Mouse (Mus musculus) MEL (cell line): ENCODE results near the gene Armc10. TPM values are rescaled to one million over a fixed set of nuclear protein-coding genes. Genes with fewer than 3 reads are reported as not detected.
"Not testable (repeated sequence)": the region's sequence is repeated elsewhere in the genome, so short reads cannot be mapped to it uniquely, and the experiment has no call there.

Source experiments
- DNase-seq: peaks from one replicate; pipeline ENCODE4 v3.0.0; 2011; ENCODE audit warnings: low read depth, low spot score
- H3K27ac ChIP-seq: 2 replicates; pipeline ENCODE4 v1.5.1; 2012; ENCODE audit warnings: low read depth, mild to moderate bottlenecking, control low read depth, low read length, moderate library complexity; ENCODE audit not compliant: control insufficient read depth
- H3K27me3 ChIP-seq, 2 experiments: fragments of 150-350 bp in 1 of 2; sonication (generic) in 1 of 2; 2 replicates each; pipeline ENCODE4 v1.6.1; 2012; ENCODE audit warnings: low read length in 2 of 2, mild to moderate bottlenecking in 2 of 2, improper control_type of control experiment in 1 of 2, moderate library complexity in 1 of 2; ENCODE audit not compliant: insufficient read depth in 2 of 2, control insufficient read depth in 1 of 2
- H3K36me3 ChIP-seq, 2 experiments: 2 replicates each; pipeline ENCODE4 v1.6.1; 2012 to 2014; ENCODE audit warnings: low read length in 2 of 2, improper control_type of control experiment in 1 of 2, inconsistent platforms in 1 of 2, mild to moderate bottlenecking in 1 of 2; ENCODE audit not compliant: insufficient read depth in 2 of 2, control insufficient read depth in 1 of 2
- H3K4me1 ChIP-seq, 2 experiments: fragments of 150-350 bp in 1 of 2; sonication (generic) in 1 of 2; 2 replicates each; pipeline ENCODE4 v1.6.1; 2012; ENCODE audit warnings: low read length in 2 of 2, improper control_type of control experiment in 1 of 2, mild to moderate bottlenecking in 1 of 2; ENCODE audit not compliant: insufficient read depth in 2 of 2, control insufficient read depth in 1 of 2
- H3K4me3 ChIP-seq, 2 experiments: fragments of 150-350 bp in 1 of 2; sonication (generic) in 1 of 2; 2 replicates each; pipeline ENCODE4 v1.5.1; 2012; ENCODE audit warnings: low read depth in 2 of 2, low read length in 2 of 2, mild to moderate bottlenecking in 2 of 2, moderate library complexity in 2 of 2, control low read depth in 1 of 2, improper control_type of control experiment in 1 of 2; ENCODE audit not compliant: control insufficient read depth in 1 of 2, insufficient read depth in 1 of 2
- H3K79me2 ChIP-seq: 2 replicates; pipeline ENCODE4 v1.6.1; 2012; ENCODE audit warnings: mild to moderate bottlenecking, low read length, moderate library complexity; ENCODE audit not compliant: control insufficient read depth, poor library complexity, insufficient read depth
- H3K9ac ChIP-seq: 2 replicates; pipeline ENCODE4 v1.6.1; 2012; ENCODE audit warnings: low read depth, mild to moderate bottlenecking, control low read depth, low read length, moderate library complexity; ENCODE audit not compliant: control insufficient read depth, poor library complexity, severe bottlenecking
- H3K9me3 ChIP-seq: fragments of 150-350 bp; sonication (generic); replicated peaks from 2 replicates; pipeline ENCODE4 v1.6.1; 2012; ENCODE audit warnings: mild to moderate bottlenecking, low read length, improper control_type of control experiment, moderate library complexity; ENCODE audit not compliant: insufficient read depth
- CHD1 ChIP-seq: IDR thresholded peaks from 2 replicates; pipeline ENCODE4 v1.6.1; 2012; ENCODE audit warnings: low read depth, mild to moderate bottlenecking, inconsistent platforms, low read length, improper control_type of control experiment
- EP300 ChIP-seq, 2 experiments: IDR thresholded peaks; 2 replicates each; pipeline ENCODE4 v1.6.1; 2011; ENCODE audit warnings: improper control_type of control experiment in 2 of 2, low read length in 2 of 2, low read depth in 1 of 2, mild to moderate bottlenecking in 1 of 2
- GATA1 ChIP-seq: IDR thresholded peaks from 2 replicates; pipeline ENCODE4 v1.6.1; 2011; ENCODE audit warnings: low read depth, low read length, improper control_type of control experiment
- NELFE ChIP-seq: IDR thresholded peaks from 2 replicates; pipeline ENCODE4 v1.6.1; 2011; ENCODE audit warnings: low read depth, low read length, improper control_type of control experiment
- POLR2A ChIP-seq, 2 experiments: IDR thresholded peaks; 2 replicates each; pipeline ENCODE4 v1.6.1; 2011 to 2012; ENCODE audit warnings: low read length in 2 of 2, mild to moderate bottlenecking in 2 of 2, control low read depth in 1 of 2, improper control_type of control experiment in 1 of 2, low read depth in 1 of 2, moderate library complexity in 1 of 2; ENCODE audit not compliant: control insufficient read depth in 1 of 2, insufficient read depth in 1 of 2, poor library complexity in 1 of 2
- RAD21 ChIP-seq: IDR thresholded peaks from 2 replicates; pipeline ENCODE4 v1.6.1; 2011; ENCODE audit warnings: mild to moderate bottlenecking, low read depth, low read length, improper control_type of control experiment
- RCOR1 ChIP-seq: IDR thresholded peaks from 2 replicates; pipeline ENCODE4 v1.6.1; 2012; ENCODE audit warnings: low read depth, mild to moderate bottlenecking, inconsistent platforms, low read length, improper control_type of control experiment
- TAL1 ChIP-seq: IDR thresholded peaks from 2 replicates; pipeline ENCODE4 v1.6.1; 2012; ENCODE audit warnings: mild to moderate bottlenecking, inconsistent platforms, low read length, moderate library complexity, mixed read lengths
- TBP ChIP-seq: IDR thresholded peaks from 2 replicates; pipeline ENCODE4 v1.8.0; 2011; ENCODE audit warnings: low read depth, low read length, improper control_type of control experiment
- UBTF ChIP-seq: IDR thresholded peaks from 2 replicates; pipeline ENCODE4 v1.6.1; 2012; ENCODE audit warnings: low read depth, mild to moderate bottlenecking, inconsistent platforms, low read length, improper control_type of control experiment, moderate library complexity, borderline replicate concordance; ENCODE audit not compliant: insufficient read depth
- USF1 ChIP-seq: IDR thresholded peaks from 2 replicates; pipeline ENCODE4 v1.6.1; 2014; ENCODE audit warnings: low read depth, mild to moderate bottlenecking, inconsistent platforms, low read length, improper control_type of control experiment, moderate library complexity
- ZC3H11A ChIP-seq: IDR thresholded peaks from 2 replicates; pipeline ENCODE4 v1.6.1; 2012; ENCODE audit warnings: low read depth, mild to moderate bottlenecking, inconsistent platforms, low read length, improper control_type of control experiment
- ZNF384 ChIP-seq: IDR thresholded peaks from 2 replicates; pipeline ENCODE4 v1.6.1; 2012; ENCODE audit warnings: low read depth, mild to moderate bottlenecking, inconsistent platforms, low read length, improper control_type of control experiment
- polyA plus RNA-seq, 2 experiments: library from polyadenylated mRNA; stranded (reverse) in 1 of 2; unstranded in 1 of 2; fragments of >175 nt in 1 of 2; fragments of >200 nt in 1 of 2; gene quantifications; 2 replicates each; pipeline versions ENCODE4 v1.2.1 to v1.2.4; 2012; ENCODE audit warnings: low replicate concordance in 2 of 2, low read depth in 1 of 2; ENCODE audit not compliant: insufficient read length in 2 of 2, insufficient read depth in 1 of 2, missing spikeins in 1 of 2
- total RNA-seq: library from RNA; depleted of rRNA; stranded (reverse); fragments of 300-350 nt; gene quantifications from 2 replicates; pipeline ENCODE4 v1.2.3, GENCODE M21; 2012

Armc10 gene
- total and polyA plus RNA-seq, 3 experiments, result 52.2 to 152 (median 60.4) TPM

DNA sequence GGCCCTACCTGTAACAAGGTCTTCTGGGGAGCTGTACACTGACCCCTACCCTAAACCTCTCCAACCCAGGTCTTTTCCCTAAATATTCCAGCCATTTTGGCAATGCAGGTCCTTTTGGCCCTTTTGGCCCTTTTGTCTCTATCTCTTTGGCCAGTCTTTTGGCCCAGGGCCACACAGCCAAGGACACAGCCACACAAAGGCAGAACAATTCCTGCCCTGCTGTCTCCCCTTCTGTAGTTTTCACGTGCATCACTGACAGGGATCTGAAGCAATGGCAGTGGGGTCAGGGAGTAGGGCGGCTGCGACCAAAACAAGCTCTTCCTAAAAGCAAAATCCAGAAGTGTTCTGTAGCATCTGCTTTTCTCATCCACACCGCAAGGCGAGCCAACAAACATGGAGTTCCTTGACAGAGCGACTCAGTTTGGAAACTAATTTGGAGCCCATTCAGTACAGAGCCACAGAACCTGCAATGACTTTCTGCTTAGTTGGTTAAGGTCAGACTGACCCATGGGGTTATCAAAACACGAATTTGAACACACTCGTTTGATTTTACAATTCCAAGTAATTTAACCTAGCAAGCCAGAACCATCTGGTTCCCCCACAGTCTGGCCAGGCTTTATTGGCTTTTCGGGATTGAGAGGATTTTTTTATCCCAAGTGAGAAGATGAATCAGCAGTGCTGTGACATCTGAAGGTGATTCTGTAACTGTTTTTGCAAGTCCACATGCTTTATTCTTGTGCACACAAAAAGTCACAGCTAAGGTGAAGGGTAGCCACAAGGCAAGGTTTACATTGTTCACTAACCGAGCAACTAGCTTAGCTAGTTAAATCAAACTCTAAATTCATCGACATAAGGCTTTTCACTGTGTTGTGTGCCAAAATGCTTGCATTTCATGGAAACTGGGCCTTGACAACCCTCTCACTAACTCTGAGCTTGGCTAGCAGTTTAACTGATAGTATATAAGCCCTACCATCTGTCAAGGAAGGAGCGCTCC is 37.0 kb upstream of the Armc10 start:
- no peaks in the 10 kb centered on the region for H3K36me3 ChIP-seq
- no peaks in the 10 kb centered on the region for H3K4me1 ChIP-seq
- H3K4me3 ChIP-seq, result no peak overlapping the region
- no peak overlapping the region for H3K27ac ChIP-seq
- no peaks in the 10 kb centered on the region for H3K9me3 ChIP-seq
- DNase-seq, result no peak
- no peaks in the 10 kb centered on the region for H3K79me2 ChIP-seq
- H3K27me3 ChIP-seq, result peaks cover 0 to 3% of the 10 kb centered on the region in 2 experiments; a peak in 3 of 4 replicates
- H3K9ac ChIP-seq, result no peak overlapping the region
- no peak for TF ChIP-seq TAL1
- TF ChIP-seq, all 39 proteins: peak for 0

DNA sequence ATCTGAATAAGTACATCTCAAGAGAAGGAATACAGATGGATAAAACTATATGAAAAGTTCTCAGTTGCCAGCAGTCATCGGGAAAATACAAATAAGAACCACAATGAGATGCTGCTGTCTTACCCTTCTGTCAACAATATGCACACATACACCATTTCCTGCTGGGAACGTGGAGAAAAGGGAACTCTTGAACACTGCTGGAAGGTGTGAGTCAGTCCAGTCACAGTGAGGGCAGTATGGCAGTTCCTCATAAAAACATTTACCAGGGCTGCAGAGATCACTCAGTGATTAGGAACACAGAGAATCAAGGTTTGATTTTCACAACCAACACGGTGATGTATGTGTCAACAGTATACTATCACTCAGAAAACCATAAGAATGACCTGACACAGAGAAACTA is 34.6 kb upstream of the Armc10 start:
- Histone ChIP-seq H3K4me3 (no peak overlapping the region), H3K79me2 (no peaks in the 10 kb centered on the region), H3K27me3 (peaks cover 0 to 3% of the 10 kb centered on the region in 2 experiments; a peak in 2 of 4 replicates), H3K9me3 (no peaks in the 10 kb centered on the region), H3K27ac (no peak overlapping the region), H3K9ac (no peak overlapping the region), H3K4me1 (peaks cover 0 to 3% of the 10 kb centered on the region in 2 experiments; a peak in 2 of 4 replicates), H3K36me3 (peaks cover 0 to 4% of the 10 kb centered on the region in 2 experiments; a peak in 2 of 4 replicates)
- TF ChIP-seq ZC3H11A (no peak), TBP (peak; percentile 43; the same call in 1 of the 2 replicates)
- DNase-seq, result peak; percentile 38

DNA sequence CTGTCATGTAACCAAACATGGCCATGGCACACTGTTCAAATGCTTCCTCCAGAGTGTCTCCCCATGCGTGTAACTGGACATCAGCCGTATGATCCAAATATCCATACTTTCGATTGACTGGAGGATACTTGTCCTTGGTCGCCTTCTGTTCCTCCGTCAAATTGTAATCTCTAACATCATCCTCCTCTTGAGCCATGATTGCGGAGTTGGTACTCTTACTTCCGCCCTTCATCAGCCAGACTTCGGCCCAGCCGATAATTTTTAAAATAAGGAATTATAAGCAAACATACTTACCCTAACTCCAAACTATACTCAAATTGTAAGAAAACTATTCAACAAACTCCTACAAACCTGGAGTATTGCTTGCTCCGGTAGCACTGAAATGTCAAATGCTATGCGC is 31.3 kb upstream of the Armc10 start:
- H3K27me3 ChIP-seq, H3K36me3 ChIP-seq, H3K9me3 ChIP-seq, DNase-seq, H3K79me2 ChIP-seq, H3K4me3 ChIP-seq, H3K27ac ChIP-seq, H3K9ac ChIP-seq: not testable (repeated sequence)
- peaks cover 0 to 12% of the 10 kb centered on the region in 2 experiments; a peak in 2 of 4 replicates for H3K4me1 ChIP-seq

DNA sequence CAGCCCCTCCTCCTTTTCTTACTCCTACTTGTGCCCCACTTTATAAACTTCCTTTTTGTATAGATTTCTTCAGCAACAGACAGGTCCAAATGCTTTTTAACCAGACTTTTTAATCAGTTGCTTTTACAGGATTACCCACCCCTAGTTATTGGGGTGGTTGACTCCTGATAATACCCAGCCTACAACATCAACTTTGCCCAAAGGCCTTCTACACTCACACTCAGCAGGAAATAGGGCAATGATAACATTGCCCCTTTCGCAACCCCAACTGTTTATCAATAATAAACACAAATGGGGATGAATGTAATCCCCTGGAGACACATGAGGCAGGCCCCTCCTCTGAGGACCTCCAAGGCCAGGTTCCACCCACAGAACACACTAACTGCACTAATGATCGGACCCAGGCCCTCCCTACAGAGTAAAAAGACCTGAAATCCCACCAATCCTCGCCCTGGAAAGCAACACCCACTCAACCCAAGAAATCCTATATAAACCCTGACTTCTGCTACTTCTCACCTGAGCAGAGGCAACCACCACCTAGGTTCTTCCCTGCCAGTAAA is 29.1 kb upstream of the Armc10 start:
- H3K27me3 ChIP-seq, result peaks cover 0 to 2% of the 10 kb centered on the region in 2 experiments; a peak in 1 of 4 replicates
- no peak overlapping the region for H3K4me3 ChIP-seq
- peak; percentile 57 for DNase-seq
- H3K9me3 ChIP-seq, result no peaks in the 10 kb centered on the region
- no peaks in the 10 kb centered on the region for H3K79me2 ChIP-seq
- H3K9ac ChIP-seq, result no peak overlapping the region
- H3K27ac ChIP-seq, result no peak overlapping the region
- peaks cover 0 to 9% of the 10 kb centered on the region in 2 experiments; a peak in 2 of 4 replicates for H3K36me3 ChIP-seq
- TF ChIP-seq EP300 (IDR thresholded peaks at IDR 0.05; ENCODE audit: low read depth in 1 of 2, low read length in 2 of 2) (peak; percentile 51 to 85; a peak in 3 of 4 replicates), GATA1 (peak; percentile 79), TAL1 (peak; percentile 33), USF1 (no peak), POLR2A (IDR thresholded peaks at IDR 0.05; ENCODE audit: control insufficient read depth in 1 of 2, insufficient read depth in 1 of 2, low read depth in 1 of 2, low read length in 2 of 2, poor library complexity in 1 of 2) (no peak), NELFE (no peak), UBTF (no peak), ZNF384 (no peak), RCOR1 (peak; percentile 45; the same call in 1 of the 2 replicates), RAD21 (no peak), CHD1 (no peak)
- H3K4me1 ChIP-seq, result peaks cover 0 to 12% of the 10 kb centered on the region in 2 experiments; a peak in 2 of 4 replicates
